Mouse (Mus musculus) retina, adult 2 months (tissue): ENCODE measurements around the gene Sox5.

Experiments used
- DNase-seq: peaks from one replicate; pipeline ENCODE4 v3.0.0-alpha.2; 2012; ENCODE audit warnings: low read depth, low spot score

Gene Sox5

GRCm38 (mm10) chr6:144716376-144716775 lies 65.4 kb downstream of the Sox5 start:
- no peak for DNase-seq

- DNase-seq, result no peak
Observed at GRCm38 (mm10) chr6:144711841-144712240, 69.9 kb downstream of the Sox5 start.

GRCm38 (mm10) chr6:144710816-144711215 lies 71.0 kb downstream of the Sox5 start:
- DNase-seq, result no peak

GRCm38 (mm10) chr6:144709614-144710180 lies 72.1 kb downstream of the Sox5 start:
- DNase-seq, result no peak

- DNase-seq, result no peak
Observed at GRCm38 (mm10) chr6:144708410-144708809, 73.4 kb downstream of the Sox5 start.

GRCm38 (mm10) chr6:144707976-144708375 lies 73.8 kb downstream of the Sox5 start:
- DNase-seq, result no peak

GRCm38 (mm10) chr6:144704962-144705361 lies 76.8 kb downstream of the Sox5 start:
- DNase-seq, result no peak

GRCm38 (mm10) chr6:144695660-144696059 lies 86.1 kb downstream of the Sox5 start:
- DNase-seq, result no peak

- no peak for DNase-seq
Observed at GRCm38 (mm10) chr6:144693211-144693899, 88.4 kb downstream of the Sox5 start.

- no peak for DNase-seq
Observed at GRCm38 (mm10) chr6:144691298-144692041, 90.3 kb downstream of the Sox5 start.

GRCm38 (mm10) chr6:144689076-144689475 lies 92.7 kb downstream of the Sox5 start:
- no peak for DNase-seq

GRCm38 (mm10) chr6:144687681-144688080 lies 94.1 kb downstream of the Sox5 start:
- no peak for DNase-seq

- DNase-seq, result no peak
Observed at GRCm38 (mm10) chr6:144681045-144681789, 100.6 kb downstream of the Sox5 start.

GRCm38 (mm10) chr6:144677491-144678133 lies 104.2 kb downstream of the Sox5 start:
- no peak for DNase-seq

- no peak for DNase-seq
Observed at GRCm38 (mm10) chr6:144675111-144675510, 106.7 kb downstream of the Sox5 start.

- no peak for DNase-seq
Observed at GRCm38 (mm10) chr6:144673906-144674305, 107.9 kb downstream of the Sox5 start.

GRCm38 (mm10) chr6:144670433-144671167 lies 111.2 kb downstream of the Sox5 start:
- DNase-seq, result no peak

GRCm38 (mm10) chr6:144666617-144667016 lies 115.2 kb downstream of the Sox5 start:
- DNase-seq, result no peak

GRCm38 (mm10) chr6:144664765-144665164 lies 117.0 kb downstream of the Sox5 start:
- DNase-seq, result no peak

GRCm38 (mm10) chr6:144663516-144664074 lies 118.2 kb downstream of the Sox5 start:
- no peak for DNase-seq
